Mouse (Mus musculus) gastrocnemius, adult 18-20 months (tissue): ENCODE measurements around the gene Endov. TPM values are rescaled to one million over a fixed set of nuclear protein-coding genes. Genes with fewer than 3 reads are reported as not detected.

Experiments
- DNase-seq: peaks from one replicate; pipeline ENCODE4 v3.0.0; 2021; ENCODE audit warnings: low spot score
- total RNA-seq, 2 experiments: library from RNA; stranded (reverse); gene quantifications; 2 replicates each; pipeline ENCODE4 v1.2.3; 2021

Endov gene
- total RNA-seq, 2 experiments from 2014 or later, result 4.4 to 5.7 TPM

GRCm38 (mm10) chr11:119545741-119546495 is 54.8 kb downstream of the Endov start:
- DNase-seq, result no peak

GRCm38 (mm10) chr11:119546496-119547182 is 55.5 kb downstream of the Endov start:
- peak; percentile 42 for DNase-seq

DNA sequence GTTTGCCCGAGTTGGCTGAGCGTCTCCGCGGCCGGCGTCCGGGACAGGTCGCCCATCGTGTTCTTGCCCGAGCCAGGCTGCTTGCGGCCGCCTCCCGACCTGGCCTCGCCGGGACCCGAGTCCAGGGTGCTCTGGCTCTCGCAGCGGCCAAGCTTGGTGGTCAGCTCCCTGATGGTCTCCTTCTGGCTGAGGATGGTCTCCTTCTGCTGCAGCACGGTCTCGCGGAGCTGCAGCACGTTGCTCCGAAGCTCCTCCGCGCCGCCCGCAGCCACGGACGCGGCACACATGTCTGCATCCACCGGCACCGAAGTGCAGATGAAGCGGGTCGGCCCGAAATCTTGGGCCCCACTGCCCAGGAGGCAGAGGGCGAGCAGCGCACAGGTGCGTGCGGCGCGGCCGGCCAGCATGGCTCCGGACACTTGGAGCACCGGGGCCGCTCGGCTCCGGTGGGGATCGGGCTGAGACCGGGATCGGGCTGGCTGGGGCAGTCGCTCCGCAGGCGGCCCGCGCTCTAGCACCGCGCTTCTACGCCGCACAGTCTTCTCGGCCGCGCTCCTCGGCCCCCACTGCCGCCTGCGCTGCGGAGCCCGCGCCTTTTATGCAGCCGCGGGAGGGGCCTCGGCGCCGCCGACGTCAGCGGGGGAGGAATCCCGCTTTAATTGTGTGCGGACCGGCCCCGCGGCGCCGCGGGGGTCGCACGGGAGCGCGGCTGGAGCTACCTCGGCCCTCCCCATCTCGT is 56.2 kb downstream of the Endov start, which contains the start of gene Nptx1:
Gene Nptx1 (minus strand): TSS at position 571 of the 739 bp plus-strand sequence.
- DNase-seq, result no peak

DNA sequence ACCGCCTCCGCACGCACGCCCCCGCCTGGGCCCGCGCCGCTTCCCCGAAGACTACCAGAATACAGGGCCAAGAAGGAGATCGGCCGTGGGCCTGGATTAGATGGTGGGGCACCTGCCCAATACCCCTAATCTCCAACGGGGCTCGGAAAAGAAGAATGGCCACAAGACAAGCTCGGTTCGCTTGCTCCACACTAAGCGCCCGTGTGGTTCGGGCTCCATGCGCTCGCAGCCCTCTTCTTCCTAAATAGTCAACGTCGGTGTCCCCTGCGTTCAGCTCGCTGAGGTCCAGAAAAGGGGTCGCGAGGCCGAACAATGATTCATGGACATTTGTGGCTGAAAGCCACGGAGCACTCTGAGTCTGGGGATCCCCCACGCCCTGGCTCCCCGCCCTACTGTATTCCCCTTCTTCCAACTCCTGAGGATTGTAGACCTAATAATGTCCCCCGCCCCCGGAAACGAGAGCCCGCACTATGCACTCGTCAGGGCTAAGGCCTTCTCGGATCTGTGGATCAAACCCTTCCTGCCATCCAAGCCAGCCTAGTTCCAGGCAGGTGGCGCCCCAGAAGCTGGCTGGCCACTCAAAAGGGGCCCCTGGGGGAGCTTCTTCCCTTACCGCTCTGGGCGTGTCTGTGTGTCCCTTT is 56.9 kb downstream of the Endov start:
- DNase-seq, result no peak

DNA sequence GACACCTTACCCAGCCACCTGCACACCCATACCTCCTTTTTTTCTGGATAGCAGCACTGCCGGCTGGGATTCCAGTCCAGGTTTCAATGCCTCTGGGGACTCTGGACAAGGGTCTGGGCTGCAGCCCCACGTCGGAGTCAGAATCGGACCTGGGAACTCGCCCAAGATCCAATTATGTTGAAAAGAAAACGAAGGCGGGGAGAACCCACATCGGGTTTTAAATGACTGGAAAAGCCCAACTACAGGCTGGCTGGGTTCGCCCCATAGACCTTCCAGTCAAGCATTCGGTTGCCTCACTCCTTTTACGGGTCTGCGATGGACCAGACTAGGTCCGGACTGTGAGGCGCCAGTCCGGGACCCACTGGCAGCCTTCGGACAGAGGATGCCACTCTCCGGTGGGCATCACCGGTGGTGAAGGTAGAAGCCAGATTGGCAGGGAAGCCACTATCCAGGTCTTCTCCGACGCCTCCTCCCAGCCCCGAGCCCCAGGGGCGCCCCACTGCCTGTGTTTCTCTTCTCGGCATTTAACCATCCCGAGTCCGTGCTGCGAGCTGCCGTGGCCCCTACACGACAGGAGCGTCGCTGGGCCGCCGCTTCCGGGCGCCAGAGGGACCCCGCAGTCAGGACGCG is 57.7 kb downstream of the Endov start:
- DNase-seq, result no peak

GRCm38 (mm10) chr11:119549371-119549811 is 58.2 kb downstream of the Endov start:
- DNase-seq, result no peak

GRCm38 (mm10) chr11:119550546-119551335 is 59.6 kb downstream of the Endov start:
- DNase-seq, result no peak

DNA sequence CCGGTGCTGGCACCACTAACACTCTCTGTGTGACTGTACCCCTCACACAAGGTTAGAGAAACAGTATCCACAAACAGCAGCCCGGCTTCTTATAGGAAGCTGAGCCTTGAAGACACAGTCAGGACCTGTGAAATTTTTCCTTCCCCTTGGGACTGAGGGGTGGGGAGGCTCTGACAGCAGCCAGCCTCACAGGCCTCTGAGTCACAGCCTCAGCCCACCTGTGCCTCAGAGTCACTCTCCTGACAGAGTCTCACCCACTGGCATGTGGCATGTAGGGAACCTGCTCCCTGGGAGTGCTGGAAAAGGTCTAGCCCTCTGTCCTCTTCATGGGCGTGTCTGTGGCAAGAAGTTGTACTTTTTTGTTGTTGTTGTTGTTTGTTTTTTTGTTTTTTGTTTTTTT is 60.3 kb downstream of the Endov start:
- no peak for DNase-seq

- no peak for DNase-seq
These were observed 61.2 kb downstream of the Endov start for GRCm38 (mm10) chr11:119552301-119552700.

DNA sequence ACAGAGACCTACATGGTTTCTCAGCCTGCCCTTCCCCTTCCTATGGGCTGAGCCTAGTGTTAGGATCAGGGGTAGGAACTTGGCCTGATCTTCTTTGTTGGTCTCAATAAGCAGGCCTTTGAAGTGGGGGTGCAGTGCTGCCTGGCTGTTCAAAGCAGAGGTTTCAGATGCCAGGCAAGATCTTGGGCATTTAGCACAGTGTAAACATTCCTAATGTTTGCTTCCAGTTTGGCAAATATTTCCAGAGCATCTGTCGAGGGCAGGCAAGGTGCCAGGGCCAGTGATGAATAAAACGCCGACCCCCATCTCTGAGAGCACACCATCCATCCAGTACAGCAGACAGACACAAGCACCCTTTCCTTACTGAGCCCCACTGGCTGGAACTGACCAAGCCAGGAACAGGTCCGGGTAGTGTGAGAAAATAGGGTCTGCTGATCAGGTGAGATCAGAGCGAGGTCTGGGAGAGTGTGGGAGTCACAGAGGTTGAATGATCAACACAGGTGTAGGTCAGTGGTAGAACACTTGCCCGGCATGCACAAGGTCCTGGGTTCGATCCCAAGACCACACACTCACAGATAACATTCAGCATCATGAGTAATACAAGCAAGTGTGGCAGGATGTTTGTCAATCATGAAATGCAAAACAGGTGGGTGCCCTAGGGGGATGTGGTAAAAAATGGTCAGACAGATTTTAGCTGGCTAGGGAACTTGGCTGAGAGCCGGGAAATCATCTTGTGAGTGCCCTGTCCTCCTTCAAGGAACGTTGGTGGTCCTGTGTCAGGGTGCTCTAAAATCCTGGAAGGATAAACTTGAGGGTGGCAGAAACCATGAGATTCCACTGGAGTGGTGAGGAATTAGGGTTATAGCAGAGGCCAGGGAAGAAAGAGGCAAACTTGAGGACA is 62.0 kb downstream of the Endov start:
- DNase-seq, result no peak

DNA sequence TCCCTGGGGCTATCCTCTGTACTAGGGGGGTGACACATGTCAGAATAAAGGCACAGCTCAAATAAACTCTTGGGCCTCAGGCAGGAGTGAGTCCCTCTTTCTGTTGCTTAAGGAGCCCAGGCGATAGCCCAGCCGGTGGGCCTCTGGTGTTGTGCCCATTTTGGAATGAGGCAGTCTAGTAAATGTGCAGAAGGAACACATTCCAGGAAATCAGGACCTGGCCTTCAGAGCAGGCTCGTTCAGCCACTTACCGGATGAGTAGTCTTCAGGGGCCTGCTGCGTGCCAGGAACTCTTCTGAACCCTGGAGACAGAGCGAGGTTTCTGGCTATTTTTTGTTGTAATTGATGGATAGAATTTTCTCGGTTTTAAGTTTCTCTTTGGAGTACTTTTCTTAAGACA is 63.6 kb downstream of the Endov start:
- DNase-seq, result no peak

GRCm38 (mm10) chr11:119555170-119555569 is 64.0 kb downstream of the Endov start:
- no peak for DNase-seq

GRCm38 (mm10) chr11:119557940-119558869 is 67.1 kb downstream of the Endov start:
- no peak for DNase-seq

- DNase-seq, result no peak
These were observed 67.9 kb downstream of the Endov start for GRCm38 (mm10) chr11:119558870-119559610.
